Mouse (Mus musculus): Measurements from ENCODE around the gene Rcc1. TPM values are rescaled to one million over a fixed set of nuclear protein-coding genes. Genes with fewer than 3 reads are reported as not detected.

The Rcc1 gene
- polyA plus RNA-seq, 1 experiment from 2014 or later: 20.0 TPM

GRCm38 (mm10) chr4:132363487-132363886 lies 10.1 kb upstream of the Rcc1 start:
- Histone ChIP-seq H3K4me2 (replicated peaks) (no peak overlapping the region), H3K9ac (no peak overlapping the region), H3K4me3 (replicated peaks; ENCODE audit: low read length) (no peak overlapping the region), H3K27me3 (ENCODE audit: control insufficient read depth, insufficient read depth, low read length) (no peaks in the 10 kb centered on the region), H3K9me3 (ENCODE audit: control insufficient read depth, low read length) (no peaks in the 10 kb centered on the region), H3K27ac (no peak overlapping the region), H3K36me3 (replicated peaks; ENCODE audit: control insufficient read depth, insufficient read depth) (peaks cover 72% of the 10 kb centered on the region), H3K4me1 (replicated peaks; ENCODE audit: control insufficient read depth, insufficient read depth, low read length) (no peaks in the 10 kb centered on the region)
- ATAC-seq (ENCODE audit: low FRiP score) (no peak), DNase-seq (ENCODE audit: low spot score) (no peak)
- 97% methylated on average over 11 of the region's 11 CpGs for WGBS

GRCm38 (mm10) chr4:132359510-132359909 lies 6.1 kb upstream of the Rcc1 start:
- Histone ChIP-seq H3K36me3 (replicated peaks; ENCODE audit: control insufficient read depth, insufficient read depth) (peaks cover 61% of the 10 kb centered on the region), H3K4me3 (replicated peaks; ENCODE audit: low read length) (no peak overlapping the region), H3K9ac (no peak overlapping the region), H3K9me3 (ENCODE audit: control insufficient read depth, low read length) (no peaks in the 10 kb centered on the region), H3K4me1 (replicated peaks; ENCODE audit: control insufficient read depth, insufficient read depth, low read length) (no peaks in the 10 kb centered on the region), H3K27ac (no peak overlapping the region), H3K27me3 (ENCODE audit: control insufficient read depth, insufficient read depth, low read length) (no peaks in the 10 kb centered on the region), H3K4me2 (replicated peaks) (no peak overlapping the region)
- no peak for ATAC-seq (ENCODE audit: low FRiP score)
- 91% methylated on average over 3 of the region's 4 CpGs for WGBS
- no peak for DNase-seq (ENCODE audit: low spot score)

- H3K9me3 ChIP-seq (ENCODE audit: control insufficient read depth, low read length): no peaks in the 10 kb centered on the region
- H3K9ac ChIP-seq: no peak overlapping the region
- WGBS: 36% methylated on average over 12 of the region's 12 CpGs
- DNase-seq (ENCODE audit: low spot score) (no peak), ATAC-seq (ENCODE audit: low FRiP score) (no peak)
- no peak overlapping the region for H3K4me2 ChIP-seq (replicated peaks)
- H3K4me1 ChIP-seq (replicated peaks; ENCODE audit: control insufficient read depth, insufficient read depth, low read length): peaks cover 11% of the 10 kb centered on the region
- no peaks in the 10 kb centered on the region for H3K27me3 ChIP-seq (ENCODE audit: control insufficient read depth, insufficient read depth, low read length)
- peaks cover 49% of the 10 kb centered on the region for H3K36me3 ChIP-seq (replicated peaks; ENCODE audit: control insufficient read depth, insufficient read depth)
- no peak overlapping the region for H3K4me3 ChIP-seq (replicated peaks; ENCODE audit: low read length)
- H3K27ac ChIP-seq: no peak overlapping the region
Observed at GRCm38 (mm10) chr4:132356170-132356569, 2.8 kb upstream of the Rcc1 start.

- WGBS: 87% methylated on average over 3 of the region's 3 CpGs
- H3K4me2 ChIP-seq (replicated peaks): no peak overlapping the region
- H3K36me3 ChIP-seq (replicated peaks; ENCODE audit: control insufficient read depth, insufficient read depth): peaks cover 54% of the 10 kb centered on the region
- no peaks in the 10 kb centered on the region for H3K9me3 ChIP-seq (ENCODE audit: control insufficient read depth, low read length)
- no peaks in the 10 kb centered on the region for H3K27me3 ChIP-seq (ENCODE audit: control insufficient read depth, insufficient read depth, low read length)
- H3K4me1 ChIP-seq (replicated peaks; ENCODE audit: control insufficient read depth, insufficient read depth, low read length): peaks cover 11% of the 10 kb centered on the region
- ATAC-seq (ENCODE audit: low FRiP score) (no peak), DNase-seq (ENCODE audit: low spot score) (no peak)
- H3K9ac ChIP-seq: no peak overlapping the region
- no peak overlapping the region for H3K4me3 ChIP-seq (replicated peaks; ENCODE audit: low read length)
- H3K27ac ChIP-seq: no peak overlapping the region
Observed at GRCm38 (mm10) chr4:132355403-132355802, 2.0 kb upstream of the Rcc1 start.

GRCm38 (mm10) chr4:132354571-132354970 lies 1.2 kb upstream of the Rcc1 start:
- peaks cover 11% of the 10 kb centered on the region for H3K4me1 ChIP-seq (replicated peaks; ENCODE audit: control insufficient read depth, insufficient read depth, low read length)
- no peaks in the 10 kb centered on the region for H3K9me3 ChIP-seq (ENCODE audit: control insufficient read depth, low read length)
- H3K4me3 ChIP-seq (replicated peaks; ENCODE audit: low read length): no peak overlapping the region
- H3K9ac ChIP-seq: no peak overlapping the region
- H3K27ac ChIP-seq: no peak overlapping the region
- no peak for DNase-seq (ENCODE audit: low spot score)
- WGBS: 93% methylated on average over 4 of the region's 4 CpGs
- peaks cover 50% of the 10 kb centered on the region for H3K36me3 ChIP-seq (replicated peaks; ENCODE audit: control insufficient read depth, insufficient read depth)
- no peaks in the 10 kb centered on the region for H3K27me3 ChIP-seq (ENCODE audit: control insufficient read depth, insufficient read depth, low read length)
- no peak overlapping the region for H3K4me2 ChIP-seq (replicated peaks)
- no peak for ATAC-seq (ENCODE audit: low FRiP score)

- WGBS: 0% methylated on average over 14 of the region's 14 CpGs
- no peaks in the 10 kb centered on the region for H3K27me3 ChIP-seq (ENCODE audit: control insufficient read depth, insufficient read depth, low read length)
- no peak for DNase-seq (ENCODE audit: low spot score)
Observed at GRCm38 (mm10) chr4:132352739-132353138, 666 bp downstream of the Rcc1 start.

GRCm38 (mm10) chr4:132351401-132351800 lies 2.0 kb downstream of the Rcc1 start:
- no peak overlapping the region for H3K9ac ChIP-seq
- H3K4me1 ChIP-seq (replicated peaks; ENCODE audit: control insufficient read depth, insufficient read depth, low read length): peaks cover 11% of the 10 kb centered on the region
- WGBS: 55% methylated on average over 1 of the region's 1 CpGs

More at GRCm38 (mm10) chr4:132352739-132353138, 666 bp downstream of the Rcc1 start:
- peaks cover 33% of the 10 kb centered on the region for H3K36me3 ChIP-seq (replicated peaks; ENCODE audit: control insufficient read depth, insufficient read depth)
- peak overlapping the region; percentile 76 for H3K9ac ChIP-seq
- ATAC-seq (ENCODE audit: low FRiP score): no peak
- peak overlapping the region; percentile 87 for H3K27ac ChIP-seq
- peaks cover 11% of the 10 kb centered on the region for H3K4me1 ChIP-seq (replicated peaks; ENCODE audit: control insufficient read depth, insufficient read depth, low read length)
- H3K4me3 ChIP-seq (replicated peaks; ENCODE audit: low read length): peak overlapping the region; percentile 61
- peak overlapping the region; percentile 72 for H3K4me2 ChIP-seq (replicated peaks)
- no peaks in the 10 kb centered on the region for H3K9me3 ChIP-seq (ENCODE audit: control insufficient read depth, low read length)

GRCm38 (mm10) chr4:132350854-132351253 lies 2.6 kb downstream of the Rcc1 start:
- no peak overlapping the region for H3K4me2 ChIP-seq (replicated peaks)
- peaks cover 14% of the 10 kb centered on the region for H3K36me3 ChIP-seq (replicated peaks; ENCODE audit: control insufficient read depth, insufficient read depth)
- WGBS: 66% methylated on average over 3 of the region's 3 CpGs
- no peak overlapping the region for H3K9ac ChIP-seq
- no peak overlapping the region for H3K27ac ChIP-seq
- ATAC-seq (ENCODE audit: low FRiP score) (no peak), DNase-seq (ENCODE audit: low spot score) (no peak)
- peaks cover 11% of the 10 kb centered on the region for H3K4me1 ChIP-seq (replicated peaks; ENCODE audit: control insufficient read depth, insufficient read depth, low read length)
- H3K9me3 ChIP-seq (ENCODE audit: control insufficient read depth, low read length): no peaks in the 10 kb centered on the region
- H3K27me3 ChIP-seq (ENCODE audit: control insufficient read depth, insufficient read depth, low read length): no peaks in the 10 kb centered on the region
- no peak overlapping the region for H3K4me3 ChIP-seq (replicated peaks; ENCODE audit: low read length)

More at GRCm38 (mm10) chr4:132351401-132351800, 2.0 kb downstream of the Rcc1 start:
- DNase-seq (ENCODE audit: low spot score): no peak
- no peak overlapping the region for H3K4me3 ChIP-seq (replicated peaks; ENCODE audit: low read length)
- no peak overlapping the region for H3K27ac ChIP-seq
- no peaks in the 10 kb centered on the region for H3K9me3 ChIP-seq (ENCODE audit: control insufficient read depth, low read length)
- no peaks in the 10 kb centered on the region for H3K27me3 ChIP-seq (ENCODE audit: control insufficient read depth, insufficient read depth, low read length)
- no peak for ATAC-seq (ENCODE audit: low FRiP score)
- H3K36me3 ChIP-seq (replicated peaks; ENCODE audit: control insufficient read depth, insufficient read depth): peaks cover 20% of the 10 kb centered on the region
- peak overlapping the region; percentile 72; the same call in 1 of the 2 replicates for H3K4me2 ChIP-seq (replicated peaks)

GRCm38 (mm10) chr4:132350123-132350740 lies 3.2 kb downstream of the Rcc1 start:
- peaks cover 11% of the 10 kb centered on the region for H3K4me1 ChIP-seq (replicated peaks; ENCODE audit: control insufficient read depth, insufficient read depth, low read length)
- no peak overlapping the region for H3K27ac ChIP-seq
- 27% methylated on average over 2 of the region's 2 CpGs for WGBS
- H3K4me2 ChIP-seq (replicated peaks): no peak overlapping the region
- no peaks in the 10 kb centered on the region for H3K9me3 ChIP-seq (ENCODE audit: control insufficient read depth, low read length)
- H3K27me3 ChIP-seq (ENCODE audit: control insufficient read depth, insufficient read depth, low read length): no peaks in the 10 kb centered on the region
- H3K36me3 ChIP-seq (replicated peaks; ENCODE audit: control insufficient read depth, insufficient read depth): peaks cover 14% of the 10 kb centered on the region
- DNase-seq (ENCODE audit: low spot score) (no peak), ATAC-seq (ENCODE audit: low FRiP score) (no peak)
- H3K4me3 ChIP-seq (replicated peaks; ENCODE audit: low read length): no peak overlapping the region
- no peak overlapping the region for H3K9ac ChIP-seq
